Mouse (Mus musculus) neural tube, embryonic 11.5 days (tissue): ENCODE data around the gene Tmbim7. TPM values are rescaled to one million over a fixed set of nuclear protein-coding genes. Genes with fewer than 3 reads are reported as not detected.

ENCODE experiments used
- ATAC-seq: fragments of 200-750 bp; cut with Nextera tagmentation; 2 replicates; pipeline ENCODE4 v1.8.0; 2017; ENCODE audit warnings: moderate number of reproducible peaks, mild to moderate bottlenecking, moderate TSS enrichment, moderate library complexity; ENCODE audit not compliant: insufficient read depth, low FRiP score, low TSS enrichment
- DNase-seq: peaks from one replicate; pipeline ENCODE4 v3.0.0-alpha.2; 2015; ENCODE audit warnings: low spot score
- H3K27ac ChIP-seq: fragments of 300-500 bp; sonication (generic); 2 replicates; pipeline ENCODE4 v1.5.1; 2014; ENCODE audit warnings: low read depth, mild to moderate bottlenecking, low read length
- H3K27me3 ChIP-seq: fragments of 300-500 bp; sonication (generic); 2 replicates; pipeline ENCODE4 v1.6.1; 2014; ENCODE audit warnings: mild to moderate bottlenecking, low read length, mixed read lengths; ENCODE audit not compliant: control insufficient read depth, insufficient read depth
- H3K36me3 ChIP-seq: fragments of 300-500 bp; sonication (generic); 2 replicates; pipeline ENCODE4 v1.6.1; 2014; ENCODE audit warnings: mild to moderate bottlenecking, low read length, moderate library complexity, mixed read lengths; ENCODE audit not compliant: control insufficient read depth, insufficient read depth
- H3K4me1 ChIP-seq: fragments of 300-500 bp; sonication (generic); 2 replicates; pipeline ENCODE4 v1.6.1; 2014; ENCODE audit warnings: low read length, mixed read lengths; ENCODE audit not compliant: control insufficient read depth, insufficient read depth
- H3K4me2 ChIP-seq: fragments of 300-500 bp; sonication (generic); 2 replicates; pipeline ENCODE4 v1.6.1; 2014; ENCODE audit warnings: low read depth, mild to moderate bottlenecking, moderate library complexity
- H3K4me3 ChIP-seq: fragments of 300-500 bp; sonication (generic); 2 replicates; pipeline ENCODE4 v1.5.1; 2014; ENCODE audit warnings: low read depth, low read length
- H3K9ac ChIP-seq: fragments of 300-500 bp; sonication (generic); 2 replicates; pipeline ENCODE4 v1.6.1; 2014; ENCODE audit warnings: mild to moderate bottlenecking, low read length
- H3K9me3 ChIP-seq: fragments of 300-500 bp; sonication (generic); 2 replicates; pipeline ENCODE4 v1.6.1; 2016; ENCODE audit warnings: low read length; ENCODE audit not compliant: control insufficient read depth
- WGBS: fragments of 180-500 bp; shearing (Covaris S2); extraction: QIAGEN DNeasy Blood & Tissue Kit; methylation state at CpG from one replicate; pipeline ENCODE4 v1.1.7; 2014; 5-methylcytosine and 5-hydroxymethylcytosine counted together
- microRNA-seq: library from miRNA; unstranded; fragments of <30 nt; microRNA quantifications from one replicate; pipeline ENCODE4, GENCODE M21; 2016
- polyA plus RNA-seq: library from polyadenylated mRNA; unstranded; fragments of >200 nt; fragmentation: Nextera tagmentation; extraction: Ambion mirVana; gene quantifications from 2 replicates; pipeline ENCODE4 v1.2.1, GENCODE M21; 2014

Gene Tmbim7
- polyA plus RNA-seq, 1 experiment from 2014 or later = not detected

GRCm38 (mm10) chr5:3723415-3723814 is 72.4 kb downstream of the Tmbim7 start:
- H3K27ac ChIP-seq = no peak overlapping the region
- DNase-seq (no peak), ATAC-seq (no peak)
- H3K4me2 ChIP-seq = no peak overlapping the region
- H3K9ac ChIP-seq = no peak overlapping the region
- H3K36me3 ChIP-seq = 0 out of 2 replicates have a peak, but pooled peaks cover 2% of the 10 kb centered on the region
- no peak overlapping the region for H3K4me3 ChIP-seq
- no peaks in the 10 kb centered on the region for H3K4me1 ChIP-seq
- no peaks in the 10 kb centered on the region for H3K27me3 ChIP-seq
- no peaks in the 10 kb centered on the region for H3K9me3 ChIP-seq
- 93% methylated on average over 2 of the region's 2 CpGs for WGBS

DNA sequence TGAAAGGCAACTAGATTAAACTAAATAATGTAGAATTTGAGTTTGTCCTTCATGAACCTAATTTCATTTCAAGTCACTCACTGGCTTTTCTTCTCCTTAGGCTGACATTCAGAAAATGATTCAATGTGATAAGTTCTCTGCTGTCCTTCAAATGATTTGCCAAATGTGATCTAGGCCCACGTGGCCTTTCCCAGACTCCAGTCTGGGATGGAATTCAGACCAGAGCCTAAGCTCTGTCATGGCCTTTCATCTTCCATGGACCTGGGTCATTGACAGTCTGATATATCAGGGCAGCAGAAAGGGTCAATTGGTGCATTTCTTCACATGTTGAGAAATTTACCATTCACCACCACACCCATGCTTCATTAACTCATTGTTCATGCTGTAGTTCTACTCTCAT is 74.5 kb downstream of the Tmbim7 start:
- no peak for DNase-seq
- ATAC-seq = no peak
- Histone ChIP-seq H3K4me1 (no peaks in the 10 kb centered on the region), H3K9me3 (no peaks in the 10 kb centered on the region), H3K9ac (no peak overlapping the region), H3K27ac (no peak overlapping the region), H3K4me3 (no peak overlapping the region), H3K36me3 (no peaks in the 10 kb centered on the region), H3K27me3 (no peaks in the 10 kb centered on the region), H3K4me2 (no peak overlapping the region)
- WGBS = 88% methylated on average over 1 of the region's 1 CpGs

DNA sequence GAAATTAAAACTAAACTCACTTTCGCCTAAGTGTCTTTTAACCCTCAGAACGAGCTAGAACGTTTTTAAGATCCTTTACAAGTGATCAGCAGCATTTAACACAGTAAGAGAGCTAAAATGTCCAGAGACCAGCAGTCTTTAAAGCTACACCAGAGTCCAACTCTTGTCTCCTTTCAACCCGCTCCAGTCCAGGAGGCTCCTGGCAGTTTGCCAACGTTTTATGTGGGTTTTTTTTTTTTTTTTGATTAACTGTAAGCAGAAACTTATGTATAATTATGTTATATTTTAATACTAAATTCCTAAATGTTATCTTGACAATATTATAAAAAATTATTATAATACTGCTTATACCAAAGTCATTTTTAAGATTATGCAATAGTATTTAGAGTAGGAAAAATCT is 77.8 kb downstream of the Tmbim7 start:
- Histone ChIP-seq H3K36me3 (no peaks in the 10 kb centered on the region), H3K9me3 (no peaks in the 10 kb centered on the region), H3K27ac (no peak overlapping the region), H3K27me3 (no peaks in the 10 kb centered on the region), H3K4me2 (no peak overlapping the region), H3K4me3 (no peak overlapping the region), H3K4me1 (no peaks in the 10 kb centered on the region), H3K9ac (no peak overlapping the region)
- DNase-seq (no peak), ATAC-seq (no peak)
- 89% methylated on average over 5 of the region's 5 CpGs for WGBS

Small RNA genes lying within 50 kb of the gene (microRNA-seq; reads per million reads assigned to microRNA genes)
- gene Gm22926 = not detected
- not detected for gene Gm26238

Other genes with a start within 250 kb of the Tmbim7 start
- gene Fam133b, start 107.3 kb upstream of the Tmbim7 start, polyA plus RNA-seq = 35.4 and 36.8 TPM in 2 replicates
- 2.5 and 3.0 TPM in 2 replicates for gene 1700109H08Rik, start 79.6 kb upstream of the Tmbim7 start, polyA plus RNA-seq
- gene Pex1, start 55.1 kb upstream of the Tmbim7 start, polyA plus RNA-seq = 14.7 and 17.0 TPM in 2 replicates
- 12.9 and 16.4 TPM in 2 replicates for gene Rbm48, start 54.6 kb upstream of the Tmbim7 start, polyA plus RNA-seq
- 73.1 and 77.4 TPM in 2 replicates for gene Gatad1, start 6.0 kb downstream of the Tmbim7 start, polyA plus RNA-seq
- gene Ankib1, start 151.7 kb downstream of the Tmbim7 start, polyA plus RNA-seq = 17.3 and 17.4 TPM in 2 replicates
- 61.3 and 62.8 TPM in 2 replicates for gene Krit1, start 152.0 kb downstream of the Tmbim7 start, polyA plus RNA-seq
- gene Lrrd1, start 194.0 kb downstream of the Tmbim7 start, polyA plus RNA-seq = 0.20 TPM in 1 of 2 replicates, not detected in the other
- 7.9 and 10.3 TPM in 2 replicates for gene Mterf1a, start 242.8 kb downstream of the Tmbim7 start, polyA plus RNA-seq